Mouse (Mus musculus) Patski (cell line): Measurements from ENCODE around the gene Clhc1. TPM values are rescaled to one million over a fixed set of nuclear protein-coding genes. Genes with fewer than 3 reads are reported as not detected.
A peak's percentile ranks its signal among the peaks of the same experiment; 100 is the strongest.
"Not testable (repeated sequence)": the region's sequence is repeated elsewhere in the genome, so short reads cannot be mapped to it uniquely, and the experiment has no call there.

Source experiments
- ATAC-seq: fragments of 100-300 bp; one replicate; pipeline ENCODE4 v1.8.0; 2021
- CTCF ChIA-PET: fragments of 350-600 bp; sonication (Branson Sonifier 250); formaldehyde crosslinking; loops from one replicate; lab custom pipeline; 2022; ENCODE audit warnings: inconsistent platforms; lab: Charles Lee
- POLR2A ChIA-PET: fragments of 350-600 bp; sonication (Branson Sonifier 250); formaldehyde crosslinking; loops from one replicate; lab custom pipeline; 2022; ENCODE audit warnings: antibody characterized with exemption, inconsistent platforms; lab: Charles Lee
- DNase-seq: peaks from one replicate; pipeline ENCODE4 v3.0.0-alpha.2; 2011; ENCODE audit warnings: low read depth, low spot score
- H3K27me3 ChIP-seq: fragments of 371-371 bp; one replicate; pipeline ENCODE4 v1.5.1; 2021
- CTCF ChIP-seq: fragments of 100-300 bp; IDR thresholded peaks from one replicate; pipeline ENCODE4 v1.5.1; 2021
- in situ Hi-C: fragments of 300-500 bp; cut with MboI; formaldehyde crosslinking; loops from 3 replicates; pipeline ENCODE4 v1.11.1; 2018; ENCODE audit warnings: low pct_unique_long_range_greater_than_20kb, mixed read lengths
- polyA plus RNA-seq: library from polyadenylated mRNA; unstranded; gene quantifications from one replicate; pipeline ENCODE4 v1.2.3, GENCODE M21; 2021

Gene Clhc1
- polyA plus RNA-seq, 1 experiment from 2014 or later, result 0.40 TPM

DNA sequence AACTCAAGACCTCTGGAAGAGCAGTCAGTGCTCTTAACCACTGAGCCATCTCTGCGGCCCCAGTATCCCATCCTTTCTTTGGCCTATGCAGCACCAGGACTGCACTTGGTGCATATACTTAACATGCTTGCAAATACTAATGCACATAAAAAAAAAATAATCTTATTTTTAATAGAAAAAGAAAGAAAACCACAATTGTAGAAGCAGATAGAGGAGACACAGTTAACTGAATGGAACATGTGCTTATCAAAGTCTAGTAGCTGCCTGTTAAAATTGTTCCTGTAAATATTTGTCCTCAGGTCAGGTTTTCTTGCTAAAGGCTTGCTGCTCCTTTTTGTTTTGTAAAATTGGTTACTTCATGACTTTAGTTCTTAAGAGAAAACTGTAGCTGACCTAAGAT, 9.5 kb upstream of the Clhc1 start:
- CTCF ChIA-PET, result no interaction called here
- no peak for ATAC-seq
- no peak for DNase-seq
- POLR2A ChIA-PET, result interaction anchor here (0.6 kb wide), 1 partner anchor 1849 kb away, joined by 3 read pairs; no protein-coding TSS in a partner anchor
- TF ChIP-seq CTCF, result no peak
- in situ Hi-C loops, result no loop called here
- H3K27me3 ChIP-seq, result no peaks in the 10 kb centered on the region

DNA sequence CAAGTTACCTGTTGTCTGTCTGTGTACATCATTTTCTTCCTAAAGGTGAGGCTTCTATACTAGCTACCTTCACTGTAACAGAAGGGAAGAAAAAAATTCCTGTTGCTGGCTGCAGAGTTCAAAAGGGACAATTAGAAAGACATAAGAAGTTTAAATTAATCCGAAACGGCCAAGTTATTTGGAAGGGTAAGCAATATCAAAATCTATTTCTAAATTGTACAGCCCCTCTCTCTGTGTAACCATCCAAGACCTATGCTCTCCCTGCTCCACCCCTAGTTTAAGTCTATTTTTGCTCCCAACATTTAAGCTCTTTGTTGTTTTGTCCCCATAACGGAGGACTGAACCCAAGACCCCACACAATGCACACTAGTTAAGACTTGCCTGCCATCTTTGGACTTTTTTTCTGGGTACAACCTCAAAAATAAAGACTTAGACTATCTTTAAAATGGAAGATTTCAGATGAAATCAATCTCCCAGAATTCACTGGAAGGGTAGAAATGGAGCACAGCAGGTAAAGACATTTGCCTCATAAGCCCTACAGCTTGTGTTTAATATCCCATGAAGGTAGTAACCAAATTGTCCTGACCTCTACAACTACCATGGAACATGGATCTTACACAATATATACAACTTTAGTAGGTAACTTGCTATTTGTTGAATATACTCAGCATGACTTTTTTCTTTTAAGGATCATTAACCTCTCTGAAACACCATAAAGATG, 3.4 kb upstream of the Clhc1 start:
- in situ Hi-C loops, result no loop called here
- no peaks in the 10 kb centered on the region for H3K27me3 ChIP-seq
- no peak for TF ChIP-seq CTCF
- CTCF ChIA-PET, result interaction anchor here (1.5 kb wide), 1 partner anchor 11 kb away, joined by 4 read pairs; no protein-coding TSS in a partner anchor
- DNase-seq (no peak), ATAC-seq (no peak)
- POLR2A ChIA-PET, result interaction anchor here (0.6 kb wide), 1 partner anchor 19 kb away, joined by 3 read pairs; no protein-coding TSS in a partner anchor

DNA sequence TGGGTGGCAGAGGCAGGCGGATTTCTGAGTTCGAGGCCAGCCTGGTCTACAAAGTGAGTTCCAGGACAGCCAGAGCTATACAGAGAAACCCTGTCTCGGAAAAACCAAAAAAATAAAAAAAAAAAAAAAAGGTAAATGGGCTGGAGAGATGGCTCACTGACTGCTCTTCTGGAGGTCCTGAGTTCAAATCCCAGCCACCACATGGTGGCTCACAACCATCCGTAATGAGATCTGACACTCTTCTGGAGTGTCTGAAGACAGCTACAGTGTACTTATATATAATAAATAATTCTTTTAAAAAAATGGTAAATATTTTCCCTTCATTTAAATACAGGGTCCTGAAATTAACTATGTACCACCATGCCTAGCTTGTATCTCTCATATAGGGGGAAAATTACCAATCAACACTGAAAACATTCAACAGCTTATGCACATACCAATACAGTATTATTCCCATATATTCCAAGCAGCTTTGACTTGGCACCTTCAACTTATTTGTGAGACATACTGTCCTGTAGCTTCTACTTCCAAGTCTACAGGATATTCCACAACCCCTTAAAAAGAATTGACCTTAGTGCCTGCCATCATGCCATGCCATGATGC, 2.5 kb upstream of the Clhc1 start:
- ChIA-PET POLR2A (interaction anchor here (0.6 kb wide), 1 partner anchor 19 kb away, joined by 3 read pairs; no protein-coding TSS in a partner anchor), CTCF (interaction anchor here (1.5 kb wide), 1 partner anchor 12 kb away, joined by 4 read pairs; no protein-coding TSS in a partner anchor)
- in situ Hi-C loops, result loop anchor here (5.0 kb wide), 1 partner anchor 147 kb away; the partner anchor contains the start of gene Rtn4
- not testable (repeated sequence) for ATAC-seq, DNase-seq, H3K27me3 ChIP-seq

DNA sequence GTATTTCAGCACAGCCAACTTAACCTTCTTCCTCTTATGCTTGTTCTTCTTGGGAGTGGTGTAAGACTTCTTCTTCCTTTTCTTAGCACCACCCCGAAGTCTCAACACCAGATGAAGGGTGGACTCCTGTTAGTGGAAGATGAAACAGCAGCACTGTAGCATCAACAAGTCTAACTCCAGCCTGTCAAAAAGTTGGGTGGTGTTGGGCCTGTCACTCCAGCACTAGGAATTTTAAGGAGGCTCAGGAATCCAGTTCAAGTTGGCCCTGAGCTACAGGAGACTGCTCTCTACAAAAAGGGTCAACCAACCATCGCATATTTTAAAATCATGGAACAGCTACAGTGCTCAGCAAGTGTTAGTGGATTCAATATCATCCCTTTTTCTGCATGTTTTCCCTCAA, 1.5 kb upstream of the Clhc1 start:
- H3K27me3 ChIP-seq, CTCF ChIA-PET, POLR2A ChIA-PET, DNase-seq, ATAC-seq: not testable (repeated sequence)
- in situ Hi-C loops, result loop anchor here (5.0 kb wide), 1 partner anchor 146 kb away; the partner anchor contains the start of gene Rtn4

DNA sequence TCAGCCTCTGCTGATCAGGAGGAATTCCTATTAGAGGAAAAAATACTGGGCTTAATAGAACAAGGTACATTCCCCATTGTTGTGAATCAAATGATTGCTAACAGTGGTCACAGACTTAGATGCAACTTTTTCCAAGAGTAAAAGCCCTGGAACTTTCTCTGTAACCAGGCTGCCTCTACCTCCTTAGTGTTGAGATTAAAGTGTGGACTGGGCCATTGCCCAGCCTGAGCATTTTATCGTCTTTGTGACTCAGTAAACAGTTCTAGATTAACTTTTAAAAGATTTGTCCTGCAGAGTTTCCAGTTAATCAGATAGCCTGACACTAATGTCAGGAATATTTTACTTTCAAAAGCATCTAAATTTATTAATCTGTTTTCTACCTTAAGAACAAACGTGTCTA, 988 bp upstream of the Clhc1 start:
- ChIA-PET CTCF (no interaction called here), POLR2A (no interaction called here)
- H3K27me3 ChIP-seq, result no peaks in the 10 kb centered on the region
- DNase-seq (no peak), ATAC-seq (no peak)
- TF ChIP-seq CTCF, result no peak
- in situ Hi-C loops, result loop anchor here (5.0 kb wide), 1 partner anchor 146 kb away; the partner anchor contains the start of gene Rtn4

DNA sequence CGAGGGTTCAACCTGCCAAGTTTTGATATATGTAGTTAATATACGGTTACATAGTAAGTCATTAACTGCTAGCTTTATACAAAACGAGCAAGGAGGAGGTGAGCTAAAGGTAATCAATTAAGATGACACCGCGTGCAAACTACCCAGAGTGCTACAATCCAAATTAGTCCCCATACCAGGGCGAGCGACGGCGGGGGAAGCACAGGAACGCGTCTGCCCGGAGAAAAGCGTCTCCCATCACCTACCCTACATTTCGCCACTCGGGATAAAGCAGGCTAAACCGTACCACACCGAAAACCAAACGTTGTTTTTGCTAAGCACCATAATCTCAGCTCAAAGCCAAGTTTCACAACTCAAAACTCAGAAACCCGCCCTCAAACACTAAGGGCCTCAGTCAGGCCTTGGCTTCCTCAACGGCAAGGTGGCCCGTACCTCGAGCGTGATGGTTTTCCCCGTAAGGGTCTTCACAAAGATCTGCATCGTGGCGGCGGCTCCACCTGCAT, 450 bp upstream of the Clhc1 start:
- ChIA-PET POLR2A (interaction anchor here (0.6 kb wide), 1 partner anchor 317 kb away, joined by 5 read pairs; no protein-coding TSS in a partner anchor), CTCF (no interaction called here)
- no peaks in the 10 kb centered on the region for H3K27me3 ChIP-seq
- in situ Hi-C loops, result loop anchor here (5.0 kb wide), 1 partner anchor 145 kb away; the partner anchor contains the start of gene Rtn4
- DNase-seq (peak; percentile 3), ATAC-seq (peak; percentile 2)
- no peak for TF ChIP-seq CTCF

DNA sequence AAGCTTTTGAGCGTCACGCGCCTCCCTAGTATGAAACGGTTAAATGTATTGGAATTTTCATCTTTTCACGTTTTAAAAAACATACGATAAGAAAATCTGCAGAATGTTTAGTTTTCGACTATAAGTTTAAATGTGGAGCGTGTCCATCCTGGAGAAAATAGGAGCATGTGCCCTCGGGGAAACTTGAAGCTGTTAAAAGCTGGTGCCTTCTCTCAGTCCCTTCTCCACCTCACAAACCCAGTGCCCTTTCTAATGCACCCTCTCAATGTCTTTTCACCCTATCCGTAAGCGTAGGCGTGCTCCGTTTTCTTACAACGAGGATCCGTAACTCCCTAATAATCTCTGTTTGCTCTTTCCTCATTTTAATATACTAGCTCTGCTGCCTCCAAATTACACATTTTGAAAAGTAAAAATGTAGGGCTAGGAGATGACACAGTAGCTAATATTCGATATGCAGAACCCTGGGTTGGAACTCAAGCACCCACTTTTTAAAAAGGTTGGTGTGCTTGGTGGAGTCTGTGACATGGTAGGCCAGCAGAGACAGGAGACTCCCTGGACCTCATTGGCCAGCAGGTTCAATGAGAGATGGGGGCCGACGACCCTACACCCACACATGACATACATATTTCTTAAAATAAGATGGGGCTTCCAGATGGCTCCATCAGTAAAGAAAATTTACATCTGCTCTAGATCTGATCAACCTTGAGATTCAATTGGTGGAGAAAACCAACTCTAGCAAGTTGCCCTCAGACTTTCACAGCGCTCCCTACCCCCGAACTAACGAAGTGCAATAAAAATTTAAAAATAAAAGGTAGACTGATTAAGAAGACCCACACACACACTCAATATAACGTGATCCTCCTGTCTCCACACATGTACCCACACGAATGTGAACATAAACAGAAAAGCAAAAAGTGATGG, 1.0 kb downstream of the Clhc1 start:
- in situ Hi-C loops, result loop anchor here (5.0 kb wide), 1 partner anchor 144 kb away; the partner anchor contains the start of gene Rtn4
- POLR2A ChIA-PET, result interaction anchor here (0.8 to 1.3 kb wide), 3 partner anchors 9 to 145 kb away, joined by 4 read pairs; partner anchors contain the start of gene Rtn4
- no peak for DNase-seq
- no peak for TF ChIP-seq CTCF
- CTCF ChIA-PET, result interaction anchor here (1.1 to 1.4 kb wide), 2 partner anchors 16 to 29 kb away, joined by 4 read pairs; no protein-coding TSS in a partner anchor
- H3K27me3 ChIP-seq, result no peaks in the 10 kb centered on the region
- ATAC-seq, result no peak

DNA sequence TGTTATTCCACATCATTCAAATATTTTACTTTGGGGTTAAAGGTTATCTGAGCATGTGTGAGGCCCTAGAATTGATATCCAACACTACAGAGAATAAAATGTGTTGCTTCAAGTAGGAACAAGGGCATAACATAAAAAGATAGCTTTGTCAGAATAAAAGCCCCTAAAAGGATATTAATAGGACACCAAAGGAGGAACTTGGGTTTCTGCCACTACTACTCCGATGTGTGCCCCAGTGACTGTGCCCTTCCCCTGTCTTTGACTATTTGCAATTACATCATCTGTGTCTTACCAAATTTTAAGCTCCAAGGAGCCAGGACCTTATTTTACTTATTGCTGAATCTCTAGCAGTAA, 1.7 kb downstream of the Clhc1 start:
- ChIA-PET CTCF (interaction anchor here (0.7 to 1.4 kb wide), 4 partner anchors 15 to 138 kb away, joined by 3 to 4 read pairs (median 4); no protein-coding TSS in a partner anchor), POLR2A (no interaction called here)
- DNase-seq (no peak), ATAC-seq (no peak)
- TF ChIP-seq CTCF, result no peak
- H3K27me3 ChIP-seq, result no peaks in the 10 kb centered on the region
- in situ Hi-C loops, result loop anchor here (5.0 kb wide), 1 partner anchor 143 kb away; the partner anchor contains the start of gene Rtn4

DNA sequence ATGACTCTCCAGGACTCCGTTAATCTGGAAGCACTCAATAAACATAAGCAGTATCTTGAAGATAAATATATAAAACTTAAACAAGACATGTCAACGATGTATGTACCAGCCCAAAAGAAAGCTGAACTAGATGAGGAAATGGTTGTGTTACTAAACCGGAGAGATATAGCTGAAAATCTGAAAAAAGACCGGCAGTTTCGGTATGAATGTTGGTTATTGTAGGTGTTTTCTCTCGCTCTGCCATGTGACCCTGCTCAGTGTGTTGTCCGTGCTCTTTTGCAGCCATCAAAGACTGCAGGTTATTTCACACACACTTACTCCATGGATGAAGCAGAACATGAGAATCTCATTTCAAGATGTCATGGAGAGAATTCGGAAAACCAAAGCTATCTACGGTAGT, 12.7 kb downstream of the Clhc1 start:
- no peak for TF ChIP-seq CTCF
- DNase-seq (no peak), ATAC-seq (no peak)
- in situ Hi-C loops, result no loop called here
- CTCF ChIA-PET, result interaction anchor here (0.9 to 1.9 kb wide), 4 partner anchors 9 to 35 kb away, joined by 3 to 7 read pairs (median 4); no protein-coding TSS in a partner anchor
- H3K27me3 ChIP-seq, result peaks cover 6% of the 10 kb centered on the region
- POLR2A ChIA-PET, result no interaction called here
